Mouse (Mus musculus) spleen, postnatal 4 days (tissue): ENCODE results near the gene U2af2.
A peak's percentile ranks its signal among the peaks of the same experiment; 100 is the strongest.
"Not testable (repeated sequence)": the region's sequence is repeated elsewhere in the genome, so short reads cannot be mapped to it uniquely, and the experiment has no call there.

Source experiments
- DNase-seq, 2 experiments: peaks; one replicate each; pipeline ENCODE4 v3.0.0; 2022; ENCODE audit warnings: low spot score in 2 of 2

The U2af2 gene

GRCm38 (mm10) chr7:5073586-5073985, 11.6 kb downstream of the U2af2 start:
- no peak for DNase-seq

GRCm38 (mm10) chr7:5074984-5075383, 13.0 kb downstream of the U2af2 start:
- DNase-seq, result no peak

GRCm38 (mm10) chr7:5076931-5077330, 15.0 kb downstream of the U2af2 start:
- DNase-seq, result no peak

- DNase-seq, result not testable (repeated sequence)
Observed at GRCm38 (mm10) chr7:5079365-5080009, 17.5 kb downstream of the U2af2 start.

- DNase-seq, result peak; percentile 95 to 97
Observed at GRCm38 (mm10) chr7:5080010-5080751, 18.2 kb downstream of the U2af2 start, which contains the start of gene Epn1. Gene Epn1, plus strand, starts transcription at chr7:5080235.

- DNase-seq, result no peak
Observed at GRCm38 (mm10) chr7:5080815-5081214, 18.9 kb downstream of the U2af2 start.

- DNase-seq, result peak in 1 of 2 experiments; percentile 40
Observed at GRCm38 (mm10) chr7:5081241-5081640, 19.3 kb downstream of the U2af2 start.

GRCm38 (mm10) chr7:5081939-5082338, 20.0 kb downstream of the U2af2 start:
- no peak for DNase-seq

- no peak for DNase-seq
Observed at GRCm38 (mm10) chr7:5083325-5084105, 21.6 kb downstream of the U2af2 start.

- no peak for DNase-seq
Observed at GRCm38 (mm10) chr7:5085512-5085911, 23.6 kb downstream of the U2af2 start.

- DNase-seq, result no peak
Observed at GRCm38 (mm10) chr7:5086921-5087440, 25.0 kb downstream of the U2af2 start.

GRCm38 (mm10) chr7:5087886-5088285, 25.9 kb downstream of the U2af2 start:
- no peak for DNase-seq

GRCm38 (mm10) chr7:5089853-5090252, 27.9 kb downstream of the U2af2 start:
- DNase-seq, result no peak

- DNase-seq, result no peak
Observed at GRCm38 (mm10) chr7:5091008-5091728, 29.2 kb downstream of the U2af2 start.

GRCm38 (mm10) chr7:5092381-5092780, 30.4 kb downstream of the U2af2 start:
- no peak for DNase-seq

GRCm38 (mm10) chr7:5092831-5093510, 31.0 kb downstream of the U2af2 start:
- DNase-seq, result no peak

- no peak for DNase-seq
Observed at GRCm38 (mm10) chr7:5098769-5099168, 36.8 kb downstream of the U2af2 start.

GRCm38 (mm10) chr7:5099796-5100195, 37.9 kb downstream of the U2af2 start:
- no peak for DNase-seq

- peak in 1 of 2 experiments; percentile 45 for DNase-seq
Observed at GRCm38 (mm10) chr7:5101066-5101663, 39.2 kb downstream of the U2af2 start.

- DNase-seq, result peak in 1 of 2 experiments; percentile 51
Observed at GRCm38 (mm10) chr7:5102564-5102963, 40.6 kb downstream of the U2af2 start.
